In the genomic region with DNA sequence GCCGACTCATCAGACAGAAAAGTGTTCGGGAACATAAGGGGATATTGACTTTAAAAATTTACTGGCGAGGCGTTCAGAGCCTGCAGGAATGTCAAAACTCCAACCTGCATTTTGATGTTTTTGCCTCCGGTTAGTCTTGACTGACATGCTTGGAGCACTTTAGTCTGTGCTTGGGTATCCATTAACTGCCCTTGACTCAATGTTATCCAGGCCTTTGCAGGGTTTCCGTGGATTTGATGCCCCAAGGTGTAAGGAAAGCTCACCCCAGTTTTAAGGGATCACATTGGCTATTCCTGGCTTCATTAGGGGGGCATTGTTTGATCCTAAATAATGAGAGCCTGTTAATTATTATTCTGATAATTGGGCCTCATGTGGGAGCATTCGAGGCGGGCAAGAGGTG, we compare ENCODE assay signal across 27 mouse cellular contexts.
A peak's percentile ranks its signal among the peaks of the same experiment; 100 is the strongest.
DNase-seq lines count a peak whose midpoint lies in the region; ATAC-seq lines count a peak whose summit lies in the region.
"Had no signal": no experiment of that assay in that cellular context is flagged by ENCODE, and none has a peak within 500 bp of the region (broad histone marks: within the 10 kb centered on the region; RNA-seq: fewer than 3 reads in every experiment).

No protein-coding gene starts in this region.

- intact Hi-C loops in heart, postnatal 36 days (cut with DNase I): loop anchor here (5.0 kb wide), 1 partner anchor 189 kb away; no protein-coding TSS in a partner anchor

- peak; percentile 54 for DNase-seq in kidney, adult 18-20 months
- DNase-seq in kidney, adult 8-10 months: peak; percentile 68 to 87
- DNase-seq in kidney, postnatal 14 days: peak; percentile 69
- no peak for DNase-seq in gastrocnemius, postnatal 25 days
- no peak for DNase-seq in heart, postnatal 36 days
- no peak for DNase-seq in adrenal gland, adult 18-20 months (ENCODE audit: low spot score in 2 of 2)
- no peak for DNase-seq in natural killer cell, adult 2 months (ENCODE audit: low spot score in 2 of 2)
- DNase-seq: adrenal gland, adult 8-10 months; adrenal gland, postnatal 25 days; B cell, adult 2 months; cerebellum, adult 2 months; cerebellum, adult 9-11 months; cerebellum, postnatal 25 days; forebrain, postnatal 0 days; gastrocnemius, postnatal 10 days; heart, adult 11 months; heart, postnatal 4 days had no signal

- peaks cover 3% of the 10 kb centered on the region; the same call in 1 of the 2 replicates for H3K4me1 ChIP-seq in kidney, embryonic 16.5 days (ENCODE audit: insufficient read depth, low read length)
- H3K4me1 ChIP-seq: embryonic facial prominence, embryonic 12.5 days; embryonic facial prominence, embryonic 15.5 days had no signal

- peak; percentile 70; the same call in 1 of the 2 replicates for ATAC-seq in kidney, embryonic 16.5 days (ENCODE audit: low FRiP score, low TSS enrichment)
- ATAC-seq: forebrain, embryonic 14.5 days; forebrain, postnatal 0 days; hindbrain, postnatal 0 days; inflammation-experienced regulatory T-cells, adult 6 months; Patski had no signal

- WGBS in kidney, embryonic 16.5 days: 55% methylated on average over 8 of the region's 8 CpGs

- H3K4me2 ChIP-seq in kidney, embryonic 16.5 days (replicated peaks; ENCODE audit: low read depth, low read length): no peak overlapping the region
- H3K4me2 ChIP-seq: embryonic facial prominence, embryonic 12.5 days; embryonic facial prominence, embryonic 15.5 days; heart, embryonic 11.5 days; hindbrain, embryonic 14.5 days had no signal

- H3K27me3 ChIP-seq in kidney, embryonic 16.5 days (ENCODE audit: insufficient read depth, low read length): no peaks in the 10 kb centered on the region
- H3K27me3 ChIP-seq: embryonic facial prominence, embryonic 12.5 days; embryonic facial prominence, embryonic 15.5 days had no signal

- no peak overlapping the region for H3K4me3 ChIP-seq in kidney, embryonic 16.5 days (ENCODE audit: low read length)
- H3K4me3 ChIP-seq: embryonic facial prominence, embryonic 12.5 days; embryonic facial prominence, embryonic 15.5 days had no signal

- H3K27ac ChIP-seq in kidney, embryonic 16.5 days (ENCODE audit: low read length): no peak overlapping the region
- H3K27ac ChIP-seq: embryonic facial prominence, embryonic 12.5 days; embryonic facial prominence, embryonic 15.5 days; hindbrain, embryonic 14.5 days; hindbrain, postnatal 0 days had no signal

- H3K36me3 ChIP-seq in kidney, embryonic 16.5 days (ENCODE audit: insufficient read depth, low read length): no peaks in the 10 kb centered on the region
- H3K36me3 ChIP-seq: embryonic facial prominence, embryonic 12.5 days; embryonic facial prominence, embryonic 15.5 days; G1E had no signal

- no peaks in the 10 kb centered on the region for H3K9me3 ChIP-seq in kidney, embryonic 16.5 days (ENCODE audit: low read length)
- H3K9me3 ChIP-seq: embryonic facial prominence, embryonic 12.5 days; embryonic facial prominence, embryonic 15.5 days had no signal

- H3K9ac ChIP-seq in kidney, embryonic 16.5 days (replicated peaks; ENCODE audit: low read length): no peak overlapping the region
- H3K9ac ChIP-seq: embryonic facial prominence, embryonic 12.5 days; embryonic facial prominence, embryonic 15.5 days; forebrain, postnatal 0 days; hindbrain, embryonic 14.5 days had no signal

Comparison
In these comparisons a context has a peak if more than half of its experiments do, and no peak if none do; other contexts are left out.
1. DNase-seq: peak in kidney, adult 18-20 months (single experiment), kidney, adult 8-10 months (2 of 2) and kidney, postnatal 14 days (single experiment); none in gastrocnemius, postnatal 25 days (single experiment), heart, postnatal 36 days (0 of 2), adrenal gland, adult 18-20 months (0 of 2) and natural killer cell, adult 2 months (0 of 2).